Mouse (Mus musculus) olfactory bulb, adult 2 months (tissue): ENCODE measurements around the gene Tbl1xr1. TPM values are rescaled to one million over a fixed set of nuclear protein-coding genes. Genes with fewer than 3 reads are reported as not detected.

ENCODE experiments used
- H3K27ac ChIP-seq: fragments of 200-500 bp; 2 replicates; pipeline ENCODE4 v1.5.1; 2012; ENCODE audit warnings: low read depth, low read length; ENCODE audit not compliant: insufficient read depth
- H3K4me1 ChIP-seq: fragments of 200-500 bp; 2 replicates; pipeline ENCODE4 v1.6.1; 2012; ENCODE audit warnings: low read length; ENCODE audit not compliant: control insufficient read depth, insufficient read depth
- H3K4me3 ChIP-seq: fragments of 200-500 bp; 2 replicates; pipeline ENCODE4 v1.5.1; 2012; ENCODE audit warnings: mild to moderate bottlenecking, low read depth, low read length, moderate library complexity; ENCODE audit not compliant: insufficient read depth
- CTCF ChIP-seq: fragments of 200-500 bp; IDR thresholded peaks from 2 replicates; pipeline ENCODE4 v1.5.1; 2012; ENCODE audit warnings: low read depth, mild to moderate bottlenecking, low read length, moderate library complexity; ENCODE audit not compliant: insufficient read depth
- POLR2A ChIP-seq: fragments of 200-500 bp; IDR thresholded peaks from 2 replicates; pipeline ENCODE4 v1.6.1; 2012; ENCODE audit warnings: mild to moderate bottlenecking, low read depth, low read length, moderate library complexity; ENCODE audit not compliant: insufficient read depth
- WGBS: fragments of 180-500 bp; shearing (Covaris S2); methylation state at CpG from one replicate; pipeline ENCODE4 v1.1.7; 2018; 5-methylcytosine and 5-hydroxymethylcytosine counted together
- polyA plus RNA-seq: library from polyadenylated mRNA; stranded (reverse); fragments of >200 nt; gene quantifications from 2 replicates; pipeline ENCODE4 v1.2.4, GENCODE M21; 2012; ENCODE audit warnings: low replicate concordance; ENCODE audit not compliant: missing spikeins, insufficient read depth, insufficient read length

Tbl1xr1 gene
- polyA plus RNA-seq, result not detected in 2 replicates

GRCm38 (mm10) chr3:22076561-22076935, at the start of gene Tbl1xr1:
Gene Tbl1xr1, plus strand, starts transcription at chr3:22076652.
- WGBS, result 1% methylated on average over 20 of the region's 46 CpGs
- H3K4me1 ChIP-seq, result peaks cover 12% of the 10 kb centered on the region
- H3K4me3 ChIP-seq, result peak within 1 kb of the TSS; percentile 98
- H3K27ac ChIP-seq, result peak within 1 kb of the TSS; percentile 87
- TF ChIP-seq CTCF, result no peak
- no peak; the same call in 1 of the 2 replicates for TF ChIP-seq POLR2A

GRCm38 (mm10) chr3:22038004-22038403, 38.4 kb upstream of the Tbl1xr1 start:
- 57% methylated on average over 4 of the region's 4 CpGs for WGBS
- no peak for TF ChIP-seq CTCF
- TF ChIP-seq POLR2A, result no peak
- Histone ChIP-seq H3K4me1 (no peaks in the 10 kb centered on the region), H3K27ac (no peak overlapping the region), H3K4me3 (no peak overlapping the region)

GRCm38 (mm10) chr3:22039036-22039795, 37.2 kb upstream of the Tbl1xr1 start:
- 91% methylated on average over 8 of the region's 8 CpGs for WGBS
- TF ChIP-seq CTCF (no peak), POLR2A (no peak)

GRCm38 (mm10) chr3:22040627-22041026, 35.8 kb upstream of the Tbl1xr1 start:
- Histone ChIP-seq H3K27ac (no peak overlapping the region), H3K4me3 (no peak overlapping the region), H3K4me1 (no peaks in the 10 kb centered on the region)
- TF ChIP-seq CTCF (no peak), POLR2A (no peak)
- 90% methylated on average over 6 of the region's 6 CpGs for WGBS

More at GRCm38 (mm10) chr3:22039036-22039795, 37.2 kb upstream of the Tbl1xr1 start:
- H3K4me1 ChIP-seq, result no peaks in the 10 kb centered on the region
- H3K4me3 ChIP-seq, result no peak overlapping the region
- no peak overlapping the region for H3K27ac ChIP-seq

GRCm38 (mm10) chr3:22047203-22047602, 29.2 kb upstream of the Tbl1xr1 start:
- no peak overlapping the region for H3K27ac ChIP-seq
- H3K4me3 ChIP-seq, result no peak overlapping the region
- no peaks in the 10 kb centered on the region for H3K4me1 ChIP-seq
- 86% methylated on average over 14 of the region's 14 CpGs for WGBS
- no peak for TF ChIP-seq CTCF
- TF ChIP-seq POLR2A, result no peak

GRCm38 (mm10) chr3:22056664-22057328, 19.7 kb upstream of the Tbl1xr1 start:
- no peaks in the 10 kb centered on the region for H3K4me1 ChIP-seq
- no peak for TF ChIP-seq CTCF
- no peak for TF ChIP-seq POLR2A
- 93% methylated on average over 4 of the region's 4 CpGs for WGBS
- H3K4me3 ChIP-seq, result no peak overlapping the region
- no peak overlapping the region for H3K27ac ChIP-seq

GRCm38 (mm10) chr3:22058206-22058804, 18.1 kb upstream of the Tbl1xr1 start:
- Histone ChIP-seq H3K4me1 (no peaks in the 10 kb centered on the region), H3K4me3 (no peak overlapping the region), H3K27ac (no peak overlapping the region)
- WGBS, result 63% methylated on average over 7 of the region's 7 CpGs
- no peak for TF ChIP-seq CTCF
- TF ChIP-seq POLR2A, result no peak

- 83% methylated on average over 4 of the region's 4 CpGs for WGBS
- no peak for TF ChIP-seq CTCF
- no peak for TF ChIP-seq POLR2A
- H3K4me1 ChIP-seq, result no peaks in the 10 kb centered on the region
- no peak overlapping the region for H3K4me3 ChIP-seq
- H3K27ac ChIP-seq, result no peak overlapping the region
Observed at GRCm38 (mm10) chr3:22061163-22061562, 15.3 kb upstream of the Tbl1xr1 start.

GRCm38 (mm10) chr3:22068621-22069020, 7.8 kb upstream of the Tbl1xr1 start:
- H3K4me1 ChIP-seq, result no peaks in the 10 kb centered on the region
- TF ChIP-seq CTCF, result no peak
- TF ChIP-seq POLR2A, result no peak
- no peak overlapping the region for H3K4me3 ChIP-seq
- WGBS, result 80% methylated on average over 5 of the region's 5 CpGs
- no peak overlapping the region for H3K27ac ChIP-seq
